Mouse (Mus musculus) embryonic fibroblast, embryonic 13.5 days (primary cell): ENCODE results near the gene Alox5ap.

Experiments
- CTCF ChIP-seq: IDR thresholded peaks from 2 replicates; pipeline ENCODE4 v1.5.1; 2011; ENCODE audit warnings: mild to moderate bottlenecking, control low read depth, low read length, moderate library complexity, borderline replicate concordance; ENCODE audit not compliant: insufficient read depth
- POLR2A ChIP-seq: IDR thresholded peaks from 2 replicates; pipeline ENCODE4 v1.6.1; 2011; ENCODE audit warnings: low read depth, mild to moderate bottlenecking, control low read depth, low read length, moderate library complexity

GRCm38 (mm10) chr5:149322938-149323553 lies 58.5 kb downstream of the Alox5ap start:
- TF ChIP-seq CTCF: no peak
- no peak for TF ChIP-seq POLR2A
